In the genomic region with DNA sequence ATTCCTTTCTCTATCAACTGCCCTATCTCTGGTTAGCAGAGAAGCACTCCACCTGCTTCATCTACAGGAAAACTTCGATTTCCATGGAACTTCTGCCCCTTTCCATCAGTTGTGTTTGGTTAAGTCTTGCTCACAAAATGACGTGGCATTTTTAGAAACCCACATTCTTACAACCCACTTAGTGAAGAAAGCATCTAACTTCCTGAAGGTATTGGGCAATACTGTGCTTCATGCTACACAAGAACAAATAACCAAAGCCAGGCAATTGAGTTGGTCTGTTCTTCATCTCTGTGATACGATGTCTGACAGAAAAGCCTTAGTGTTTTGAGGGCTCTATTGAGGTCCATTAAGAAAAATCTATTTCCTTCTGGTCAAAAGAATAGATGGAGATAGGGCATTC, we compare ENCODE assay signal across 19 mouse cellular contexts. TPM values are rescaled to one million over a fixed set of nuclear protein-coding genes. Genes with fewer than 3 reads are reported as not detected.
DNase-seq lines count a peak whose midpoint lies in the region; ATAC-seq lines count a peak whose summit lies in the region.
"Had no signal": no experiment of that assay in that cellular context is flagged by ENCODE, and none has a peak within 500 bp of the region (broad histone marks: within the 10 kb centered on the region; RNA-seq: fewer than 3 reads in every experiment).

No protein-coding gene starts in this region.

- DNase-seq in 3T3-L1 (ENCODE audit: low read depth, low spot score): peak; percentile 9
- no peak for DNase-seq in cerebellum, adult 9-10 months
- DNase-seq in cerebellum, adult 8-10 months: no peak
- DNase-seq in adrenal gland, postnatal 10 days: no peak
- DNase-seq: adrenal gland, adult 8-10 months; adrenal gland, postnatal 36 days; cerebellum, adult 18-20 months; cerebellum, postnatal 14 days; embryo, embryonic 11 days; gastrocnemius, postnatal 25 days; heart, adult 2 months; kidney, adult 18-20 months had no signal

- peak; percentile 82 for ATAC-seq in common myeloid progenitor, adult 5-6 weeks (replicated peaks; ENCODE audit: low read depth, poor library complexity, severe bottlenecking)
- ATAC-seq in megakaryocyte, adult 5-6 weeks (ENCODE audit: poor library complexity, severe bottlenecking): peak; percentile 87
- ATAC-seq: activated CD4-positive, CD25-positive, alpha-beta regulatory T cell, adult 4 months; forebrain, embryonic 15.5 days; hindbrain, postnatal 0 days; inflammation-experienced regulatory T-cells, adult 6 months; intestine, embryonic 16.5 days had no signal

RNA-seq across cellular contexts. Expression of a gene that starts 17.4 kb away (rescaled TPM):
- total RNA-seq in common myeloid progenitor, adult 5-6 weeks (2017): 0.78 and 2.4 TPM in 2 replicates
- 1.4 and 2.1 TPM in 2 replicates for total RNA-seq in megakaryocyte, adult 5-6 weeks (2015)
- total RNA-seq in megakaryocyte, adult 5-6 weeks (2017): 0.77 and 2.0 TPM in 2 replicates
- 1 to 10 TPM; 1.4 TPM for total RNA-seq in adrenal gland, postnatal 10 days (2021)
